15 mouse cellular contexts compared by ENCODE assay signal in the genomic region with DNA sequence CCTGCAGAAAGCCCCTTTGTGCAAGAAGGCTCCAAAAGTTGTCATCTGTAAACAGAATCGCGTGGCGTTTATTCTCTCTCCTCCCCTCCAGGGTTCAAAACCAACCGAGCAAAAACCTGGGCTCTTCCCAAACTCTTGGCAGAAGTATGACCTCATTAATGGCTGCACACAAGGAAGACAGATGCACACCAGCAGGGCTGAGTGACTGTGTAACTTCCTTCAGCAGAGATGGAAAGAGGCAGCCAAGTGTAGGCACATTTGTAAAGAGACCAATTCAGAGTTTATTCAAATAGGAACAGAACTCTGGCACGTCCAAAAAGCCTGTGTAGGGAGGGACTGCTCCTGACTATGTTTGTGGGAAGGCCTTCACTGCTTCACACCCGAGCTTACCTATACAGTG.
DNase-seq lines count a peak whose midpoint lies in the region; ATAC-seq lines count a peak whose summit lies in the region.
"Had no signal": no experiment of that assay in that cellular context is flagged by ENCODE, and none has a peak within 500 bp of the region (broad histone marks: within the 10 kb centered on the region; RNA-seq: fewer than 3 reads in every experiment).

No protein-coding gene starts in this region.

- WGBS in forebrain, embryonic 14.5 days, result 32% methylated on average over 6 of the region's 6 CpGs
- 66% methylated on average over 6 of the region's 6 CpGs for WGBS in forebrain, embryonic 12.5 days
- WGBS in midbrain, embryonic 11.5 days, result 80% methylated on average over 6 of the region's 6 CpGs
- 77% methylated on average over 6 of the region's 6 CpGs for WGBS in midbrain, embryonic 10.5 days

- no peaks in the 10 kb centered on the region for H3K36me3 ChIP-seq in forebrain, embryonic 14.5 days (ENCODE audit: control insufficient read depth, insufficient read depth, low read length)
- no peaks in the 10 kb centered on the region for H3K36me3 ChIP-seq in forebrain, embryonic 12.5 days (replicated peaks)
- no peaks in the 10 kb centered on the region for H3K36me3 ChIP-seq in midbrain, embryonic 11.5 days (ENCODE audit: control insufficient read depth, insufficient read depth, low read length)
- H3K36me3 ChIP-seq in midbrain, embryonic 10.5 days, result no peaks in the 10 kb centered on the region
- H3K36me3 ChIP-seq: liver, embryonic 15.5 days had no signal

- H3K9ac ChIP-seq in forebrain, embryonic 14.5 days (ENCODE audit: low read length), result no peak overlapping the region
- H3K9ac ChIP-seq in forebrain, embryonic 12.5 days, result no peak overlapping the region
- H3K9ac ChIP-seq in midbrain, embryonic 11.5 days (ENCODE audit: low read length), result no peak overlapping the region
- H3K9ac ChIP-seq: liver, embryonic 15.5 days; neural tube, embryonic 15.5 days had no signal

- peak; percentile 83 for DNase-seq in forebrain, embryonic 14.5 days (ENCODE audit: low spot score)
- DNase-seq in midbrain, embryonic 11.5 days (ENCODE audit: low spot score, missing footprints), result peak; percentile 57
- no peak for DNase-seq in midbrain, embryonic 10.5 days (ENCODE audit: low spot score)
- peak; percentile 23 to 37 for DNase-seq in cerebellum, postnatal 36 days
- DNase-seq in c-Kit-positive CD71-positive TER-119-positive erythroid progenitor cells, embryonic 14.5 days (ENCODE audit: low spot score), result no peak
- DNase-seq in heart, postnatal 25 days (ENCODE audit: low spot score), result no peak
- DNase-seq in kidney, postnatal 10 days, result no peak
- DNase-seq: gastrocnemius, adult 2 months; kidney, adult 2 months; retina, postnatal 1 day; thymus, postnatal 14 days had no signal

- ATAC-seq in forebrain, embryonic 14.5 days, result peak; percentile 85
- no peak for ATAC-seq in forebrain, embryonic 12.5 days (ENCODE audit: low FRiP score)
- ATAC-seq in midbrain, embryonic 11.5 days (ENCODE audit: low FRiP score), result no peak

- peak overlapping the region; percentile 68 for H3K27ac ChIP-seq in forebrain, embryonic 14.5 days (ENCODE audit: low read depth, low read length)
- no peak overlapping the region for H3K27ac ChIP-seq in forebrain, embryonic 12.5 days
- H3K27ac ChIP-seq in midbrain, embryonic 11.5 days (ENCODE audit: low read depth, low read length), result no peak overlapping the region
- no peak overlapping the region for H3K27ac ChIP-seq in midbrain, embryonic 10.5 days (replicated peaks)
- H3K27ac ChIP-seq: gastrocnemius, adult 2 months; layer of hippocampus, adult 2 months; liver, embryonic 15.5 days; neural tube, embryonic 15.5 days had no signal

- no peaks in the 10 kb centered on the region for H3K4me1 ChIP-seq in forebrain, embryonic 14.5 days (ENCODE audit: control insufficient read depth, insufficient read depth, low read length)
- no peaks in the 10 kb centered on the region for H3K4me1 ChIP-seq in forebrain, embryonic 12.5 days
- no peaks in the 10 kb centered on the region for H3K4me1 ChIP-seq in midbrain, embryonic 11.5 days (ENCODE audit: control insufficient read depth, insufficient read depth, low read length)
- H3K4me1 ChIP-seq in midbrain, embryonic 10.5 days, result no peaks in the 10 kb centered on the region
- H3K4me1 ChIP-seq: neural tube, embryonic 15.5 days had no signal

- no peaks in the 10 kb centered on the region for H3K27me3 ChIP-seq in forebrain, embryonic 14.5 days (replicated peaks; ENCODE audit: control insufficient read depth, insufficient read depth, low read length)
- no peaks in the 10 kb centered on the region for H3K27me3 ChIP-seq in forebrain, embryonic 12.5 days
- no peaks in the 10 kb centered on the region for H3K27me3 ChIP-seq in midbrain, embryonic 11.5 days (ENCODE audit: control insufficient read depth, insufficient read depth, low read length)
- no peaks in the 10 kb centered on the region for H3K27me3 ChIP-seq in midbrain, embryonic 10.5 days (ENCODE audit: low read depth, poor library complexity, severe bottlenecking)
- H3K27me3 ChIP-seq: liver, embryonic 15.5 days; neural tube, embryonic 15.5 days had no signal

- intact Hi-C loops in heart, postnatal 25 days (cut with DNase I), result no loop called here

- H3K4me2 ChIP-seq in forebrain, embryonic 14.5 days (ENCODE audit: low read length), result no peak overlapping the region
- H3K4me2 ChIP-seq in forebrain, embryonic 12.5 days, result no peak overlapping the region
- H3K4me2 ChIP-seq in midbrain, embryonic 11.5 days, result no peak overlapping the region
- H3K4me2 ChIP-seq: liver, embryonic 15.5 days; neural tube, embryonic 15.5 days had no signal

- H3K4me3 ChIP-seq in forebrain, embryonic 14.5 days (ENCODE audit: low read depth, low read length), result no peak overlapping the region
- no peak overlapping the region for H3K4me3 ChIP-seq in forebrain, embryonic 12.5 days (replicated peaks)
- H3K4me3 ChIP-seq in midbrain, embryonic 11.5 days (ENCODE audit: low read depth, low read length), result no peak overlapping the region
- no peak overlapping the region for H3K4me3 ChIP-seq in midbrain, embryonic 10.5 days
- H3K4me3 ChIP-seq: gastrocnemius, adult 2 months; layer of hippocampus, adult 2 months; liver, embryonic 15.5 days; neural tube, embryonic 15.5 days had no signal

- H3K9me3 ChIP-seq in forebrain, embryonic 14.5 days (replicated peaks; ENCODE audit: control insufficient read depth, low read length), result no peaks in the 10 kb centered on the region
- no peaks in the 10 kb centered on the region for H3K9me3 ChIP-seq in forebrain, embryonic 12.5 days
- H3K9me3 ChIP-seq in midbrain, embryonic 11.5 days (ENCODE audit: control insufficient read depth, low read length), result no peaks in the 10 kb centered on the region
- no peaks in the 10 kb centered on the region for H3K9me3 ChIP-seq in midbrain, embryonic 10.5 days (replicated peaks)
- H3K9me3 ChIP-seq: liver, embryonic 15.5 days; neural tube, embryonic 15.5 days had no signal

Comparison
In these comparisons a context has a peak if more than half of its experiments do, and no peak if none do; other contexts are left out.
1. DNase-seq: peak in forebrain, embryonic 14.5 days (single experiment), midbrain, embryonic 11.5 days (single experiment) and cerebellum, postnatal 36 days (2 of 2); none in midbrain, embryonic 10.5 days (single experiment), c-Kit-positive CD71-positive TER-119-positive erythroid progenitor cells, embryonic 14.5 days (single experiment), heart, postnatal 25 days (single experiment) and kidney, postnatal 10 days (single experiment).